Mouse (Mus musculus) intestine, embryonic 16.5 days (tissue): ENCODE measurements at regions not wholly inside any gene's neighbourhood (a gene's known extent, or its start where the extent isn't known, plus 50 kb on each side); places are given as distances from the start of the nearest gene placed in this dataset.

Experiments
- ATAC-seq: fragments of 200-750 bp; cut with Nextera tagmentation; 2 replicates; pipeline ENCODE4 v1.8.0; 2017; ENCODE audit warnings: moderate TSS enrichment, moderate library complexity
- H3K27ac ChIP-seq: fragments of 300-500 bp; sonication (generic); 2 replicates; pipeline ENCODE4 v1.5.1; 2014; ENCODE audit warnings: mild to moderate bottlenecking, low read length
- H3K27me3 ChIP-seq: fragments of 300-500 bp; sonication (generic); replicated peaks from 2 replicates; pipeline ENCODE4 v1.6.1; 2014; ENCODE audit warnings: low read length, control low read depth, mixed read lengths; ENCODE audit not compliant: control insufficient read depth, insufficient read depth
- H3K36me3 ChIP-seq: fragments of 300-500 bp; sonication (generic); 2 replicates; pipeline ENCODE4 v1.6.1; 2014; ENCODE audit warnings: low read length, control low read depth; ENCODE audit not compliant: control insufficient read depth, insufficient read depth
- H3K4me1 ChIP-seq: fragments of 300-500 bp; sonication (generic); 2 replicates; pipeline ENCODE4 v1.6.1; 2014; ENCODE audit warnings: low read length, control low read depth, mixed read lengths; ENCODE audit not compliant: control insufficient read depth, insufficient read depth
- H3K4me2 ChIP-seq: fragments of 300-500 bp; sonication (generic); 2 replicates; pipeline ENCODE4 v1.6.1; 2014; ENCODE audit warnings: low read depth, low read length, control low read depth
- H3K4me3 ChIP-seq: fragments of 300-500 bp; sonication (generic); 2 replicates; pipeline ENCODE4 v1.5.1; 2014; ENCODE audit warnings: mild to moderate bottlenecking, low read length
- H3K9ac ChIP-seq: fragments of 300-500 bp; sonication (generic); 2 replicates; pipeline ENCODE4 v1.6.1; 2014; ENCODE audit warnings: low read depth, low read length
- H3K9me3 ChIP-seq: fragments of 300-500 bp; sonication (generic); 2 replicates; pipeline ENCODE4 v1.6.1; 2016; ENCODE audit warnings: low read length, control low read depth; ENCODE audit not compliant: control insufficient read depth
- WGBS: fragments of 180-500 bp; shearing (Covaris S2); extraction: QIAGEN DNeasy Blood & Tissue Kit; methylation state at CpG from one replicate; pipeline ENCODE4 v1.1.7; 2014; 5-methylcytosine and 5-hydroxymethylcytosine counted together

DNA sequence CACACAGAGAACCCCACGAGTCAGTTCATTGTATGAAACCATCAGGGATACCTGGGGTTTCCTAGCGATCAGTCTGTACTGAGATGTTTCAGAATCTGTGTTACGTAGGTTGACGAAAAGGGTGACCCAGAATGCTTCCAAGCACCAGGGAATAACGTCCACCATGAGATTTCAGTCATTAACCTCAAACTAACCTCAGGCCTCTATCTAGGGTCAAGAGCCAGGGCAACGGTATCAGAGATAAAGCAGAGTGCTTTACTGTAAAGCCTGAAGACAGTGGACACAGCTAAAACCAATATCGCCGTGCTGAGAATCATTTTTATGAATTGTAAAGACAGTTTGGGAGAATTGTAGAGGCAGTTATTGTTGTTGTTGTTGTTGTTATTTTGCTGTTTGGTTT, 52.9 kb upstream of the Errfi1 start:
- no peaks in the 10 kb centered on the region for H3K36me3 ChIP-seq
- H3K9me3 ChIP-seq, result no peaks in the 10 kb centered on the region
- H3K4me1 ChIP-seq, result peaks cover 28% of the 10 kb centered on the region
- WGBS, result 73% methylated on average over 8 of the region's 8 CpGs
- H3K27ac ChIP-seq, result no peak overlapping the region
- no peak overlapping the region for H3K9ac ChIP-seq
- no peaks in the 10 kb centered on the region for H3K27me3 ChIP-seq
- ATAC-seq, result no peak
- H3K4me3 ChIP-seq, result no peak overlapping the region
- H3K4me2 ChIP-seq, result no peak overlapping the region

DNA sequence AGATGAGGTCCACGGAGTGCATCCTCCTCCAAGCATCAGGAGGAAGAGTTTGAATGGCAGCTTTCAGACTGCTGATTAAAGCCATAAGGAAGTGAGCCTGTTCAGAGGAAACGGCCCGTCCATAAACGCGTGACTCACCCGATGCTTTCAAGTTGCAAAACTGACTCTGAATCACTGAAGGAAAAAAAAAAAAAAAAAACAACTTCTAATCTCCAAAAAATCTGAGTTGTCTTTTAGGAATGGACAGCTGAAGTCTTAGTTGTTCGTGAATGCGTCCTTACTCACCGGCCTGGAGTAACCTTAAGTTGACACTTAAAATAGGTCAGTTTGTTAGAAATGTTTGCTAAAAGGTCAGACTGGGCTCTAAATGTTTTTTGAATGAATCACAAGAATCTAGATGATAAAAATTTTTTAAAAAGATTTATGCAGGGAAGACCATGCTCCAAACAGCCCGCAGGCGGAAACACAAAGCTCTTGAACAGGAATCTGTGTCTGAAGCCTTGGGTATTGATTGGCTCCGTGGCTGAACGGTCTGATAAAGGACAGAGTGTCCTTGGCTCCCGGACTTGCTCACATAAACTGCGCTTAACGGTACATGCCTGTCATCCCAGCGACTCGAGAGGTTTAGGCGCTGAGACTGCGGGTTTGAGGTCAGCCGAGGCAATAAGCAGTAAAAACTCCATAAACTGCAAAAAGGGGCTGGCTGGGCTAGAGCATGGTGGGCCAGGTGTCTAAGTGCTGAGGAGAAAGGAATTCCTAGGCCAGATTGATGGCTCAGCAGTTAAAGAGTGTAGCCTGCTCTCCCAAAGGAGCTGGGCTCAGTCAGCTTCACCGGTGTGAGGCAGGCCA, 53.9 kb upstream of the Errfi1 start:
- H3K4me2 ChIP-seq, result 0 out of 2 replicates have a peak overlapping the region, but pooled peaks have one; percentile 13
- peak; percentile 77 for ATAC-seq
- H3K27ac ChIP-seq, result peak overlapping the region; percentile 89
- H3K9me3 ChIP-seq, result no peaks in the 10 kb centered on the region
- H3K27me3 ChIP-seq, result no peaks in the 10 kb centered on the region
- peaks cover 32% of the 10 kb centered on the region for H3K4me1 ChIP-seq
- no peak overlapping the region for H3K4me3 ChIP-seq
- H3K36me3 ChIP-seq, result no peaks in the 10 kb centered on the region
- peak overlapping the region; percentile 2; the same call in 1 of the 2 replicates for H3K9ac ChIP-seq
- 20% methylated on average over 22 of the region's 22 CpGs for WGBS

DNA sequence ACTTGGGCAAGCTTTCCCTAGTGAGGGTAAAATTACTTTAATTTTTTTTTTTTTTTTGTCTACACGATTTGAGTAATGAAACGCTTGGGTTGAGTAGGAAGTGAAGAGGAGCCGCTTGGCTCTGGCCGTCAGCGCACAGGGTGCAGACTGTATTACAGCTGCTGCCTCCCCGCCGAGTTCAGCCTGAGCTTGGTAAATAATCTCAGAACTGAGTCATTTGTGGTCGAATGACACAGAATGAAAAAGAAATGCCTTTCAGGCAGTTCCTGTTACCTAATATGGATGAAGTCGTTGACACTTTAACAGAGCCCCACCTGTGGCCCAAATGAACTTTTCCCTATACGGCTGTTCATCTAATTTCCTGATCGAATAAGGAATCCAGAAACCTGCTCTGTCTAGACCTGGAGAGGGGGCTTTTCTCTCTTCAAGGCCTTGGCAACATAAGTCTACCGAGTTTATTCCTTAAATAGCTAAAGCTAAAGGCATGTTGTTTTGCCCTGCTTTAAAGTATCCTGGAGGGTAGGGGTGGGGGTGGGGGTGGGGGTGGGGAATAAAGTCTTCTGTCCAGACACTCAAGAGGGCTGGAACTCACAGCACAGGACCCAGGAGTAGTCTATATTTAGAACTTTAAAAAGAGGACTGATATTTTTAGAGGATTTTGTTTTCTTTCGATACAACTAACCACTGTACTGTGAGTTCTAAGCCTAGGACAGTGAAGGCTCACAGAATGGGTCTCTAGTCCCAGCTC, 54.8 kb upstream of the Errfi1 start:
- no peak overlapping the region for H3K4me3 ChIP-seq
- H3K9me3 ChIP-seq, result no peaks in the 10 kb centered on the region
- peak overlapping the region; percentile 89 for H3K27ac ChIP-seq
- H3K36me3 ChIP-seq, result no peaks in the 10 kb centered on the region
- H3K4me1 ChIP-seq, result peaks cover 29% of the 10 kb centered on the region
- no peaks in the 10 kb centered on the region for H3K27me3 ChIP-seq
- whole genome bisulfite sequencing, result 15% methylated on average over 13 of the region's 13 CpGs
- no peak overlapping the region for H3K9ac ChIP-seq
- H3K4me2 ChIP-seq, result peak overlapping the region; percentile 14
- ATAC-seq, result peak; percentile 77

DNA sequence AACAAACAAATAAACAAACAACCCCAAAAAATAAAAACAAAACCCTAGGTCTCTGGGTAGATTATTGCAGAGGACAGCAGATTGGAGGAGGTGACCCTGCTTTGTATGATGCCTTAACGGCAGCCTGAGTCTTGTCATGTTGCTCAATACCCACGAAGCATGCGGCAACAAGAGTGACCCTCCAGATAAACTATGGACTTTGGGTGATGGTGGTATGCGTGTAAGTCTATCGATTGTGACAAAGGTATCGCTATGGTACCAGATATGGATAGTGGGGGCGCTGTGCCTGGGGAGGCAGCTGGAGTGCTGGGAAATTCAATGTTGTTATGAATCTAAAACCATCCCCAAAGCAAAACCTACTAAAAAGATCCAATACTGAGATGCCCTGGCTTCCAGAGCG, 55.4 kb upstream of the Errfi1 start:
- H3K27me3 ChIP-seq, result no peaks in the 10 kb centered on the region
- H3K9ac ChIP-seq, result no peak overlapping the region
- no peak overlapping the region; the same call in 1 of the 2 replicates for H3K4me2 ChIP-seq
- no peak overlapping the region for H3K4me3 ChIP-seq
- peak overlapping the region; percentile 89 for H3K27ac ChIP-seq
- ATAC-seq, result peak; percentile 19; the same call in 1 of the 2 replicates
- WGBS, result 69% methylated on average over 8 of the region's 8 CpGs
- H3K36me3 ChIP-seq, result no peaks in the 10 kb centered on the region
- H3K9me3 ChIP-seq, result no peaks in the 10 kb centered on the region
- peaks cover 29% of the 10 kb centered on the region for H3K4me1 ChIP-seq

DNA sequence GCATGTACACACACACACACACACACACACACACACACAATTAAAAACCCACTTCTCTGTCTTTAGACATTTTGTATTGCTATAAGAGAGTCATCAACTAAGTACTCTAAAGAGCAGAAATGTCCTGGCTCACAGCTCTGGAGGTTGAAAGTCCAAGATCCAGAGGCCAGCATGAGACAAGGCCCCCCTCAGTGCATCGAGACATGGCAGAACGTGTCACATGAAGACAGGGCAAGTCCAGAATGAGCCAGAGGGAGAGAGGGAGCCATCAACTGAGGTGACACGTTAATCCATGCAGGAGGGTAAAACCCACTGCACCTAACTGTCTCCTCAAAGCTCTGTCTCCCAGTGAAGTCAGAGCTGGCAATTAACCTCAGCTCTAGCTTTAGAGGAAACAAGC, 56.7 kb upstream of the Errfi1 start:
- 73% methylated on average over 3 of the region's 3 CpGs for WGBS
- no peak overlapping the region for H3K27ac ChIP-seq
- ATAC-seq, result no peak; the same call in 1 of the 2 replicates

DNA sequence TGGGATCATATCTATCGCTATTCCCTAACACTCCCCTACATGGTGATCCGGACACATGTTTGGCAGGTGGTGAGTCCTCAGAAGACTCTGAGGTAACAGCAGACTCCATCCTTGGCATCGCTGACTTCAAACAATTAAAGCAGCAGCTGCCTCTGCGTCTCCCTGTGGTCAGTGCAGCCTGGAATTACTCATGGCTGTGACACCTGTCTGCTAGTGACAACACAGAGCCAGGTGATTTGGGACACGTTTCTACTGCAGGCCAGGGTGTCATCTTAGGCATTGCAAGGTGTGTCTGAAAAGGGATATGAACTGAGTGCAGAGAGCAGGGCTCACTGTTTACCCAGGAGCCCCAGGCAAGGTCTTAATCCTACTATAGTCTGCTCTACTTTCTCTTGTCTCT, 58.8 kb upstream of the Errfi1 start:
- ATAC-seq, result no peak
- no peaks in the 10 kb centered on the region for H3K36me3 ChIP-seq
- WGBS, result 57% methylated on average over 5 of the region's 5 CpGs
- H3K4me2 ChIP-seq, result no peak overlapping the region
- peaks cover 22% of the 10 kb centered on the region for H3K4me1 ChIP-seq
- no peaks in the 10 kb centered on the region for H3K9me3 ChIP-seq
- no peak overlapping the region for H3K27ac ChIP-seq
- H3K27me3 ChIP-seq, result no peaks in the 10 kb centered on the region
- no peak overlapping the region for H3K4me3 ChIP-seq
- no peak overlapping the region for H3K9ac ChIP-seq

More for the DNA sequence above, 56.7 kb upstream of the Errfi1 start:
- Histone ChIP-seq H3K9ac (no peak overlapping the region), H3K4me2 (no peak overlapping the region), H3K36me3 (no peaks in the 10 kb centered on the region), H3K4me3 (no peak overlapping the region), H3K9me3 (no peaks in the 10 kb centered on the region), H3K27me3 (no peaks in the 10 kb centered on the region), H3K4me1 (peaks cover 29% of the 10 kb centered on the region)

DNA sequence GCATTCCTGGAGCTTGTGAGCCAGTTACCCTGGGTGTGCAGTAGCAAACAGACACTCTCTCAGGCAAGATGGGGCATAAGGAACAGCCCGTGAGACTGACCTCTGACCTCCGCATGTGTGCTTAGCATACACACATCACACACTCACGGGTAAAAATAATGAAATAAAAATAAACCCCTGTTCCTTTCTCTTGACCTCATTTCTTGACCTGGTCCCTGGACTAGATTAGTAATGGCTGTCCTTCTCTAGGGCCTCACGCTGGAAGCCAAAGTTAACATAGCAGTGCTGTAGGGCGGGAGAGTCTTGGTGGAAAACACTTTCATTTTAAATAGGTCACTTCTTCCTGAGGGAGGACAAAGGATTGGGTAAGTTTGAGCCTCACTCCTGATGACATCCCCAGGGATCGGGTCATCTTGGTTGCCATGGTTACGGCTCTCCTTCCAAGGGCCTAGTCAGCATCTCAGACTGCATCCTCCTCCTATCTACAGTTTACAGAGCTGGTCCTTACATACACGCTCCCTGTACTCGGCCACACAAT, 59.4 kb upstream of the Errfi1 start:
- H3K4me1 ChIP-seq, result peaks cover 18% of the 10 kb centered on the region
- H3K9ac ChIP-seq, result no peak overlapping the region
- no peak for ATAC-seq
- no peaks in the 10 kb centered on the region for H3K36me3 ChIP-seq
- no peaks in the 10 kb centered on the region for H3K27me3 ChIP-seq
- H3K9me3 ChIP-seq, result no peaks in the 10 kb centered on the region
- 57% methylated on average over 9 of the region's 9 CpGs for WGBS
- H3K27ac ChIP-seq, result no peak overlapping the region
- H3K4me3 ChIP-seq, result no peak overlapping the region
- no peak overlapping the region for H3K4me2 ChIP-seq

DNA sequence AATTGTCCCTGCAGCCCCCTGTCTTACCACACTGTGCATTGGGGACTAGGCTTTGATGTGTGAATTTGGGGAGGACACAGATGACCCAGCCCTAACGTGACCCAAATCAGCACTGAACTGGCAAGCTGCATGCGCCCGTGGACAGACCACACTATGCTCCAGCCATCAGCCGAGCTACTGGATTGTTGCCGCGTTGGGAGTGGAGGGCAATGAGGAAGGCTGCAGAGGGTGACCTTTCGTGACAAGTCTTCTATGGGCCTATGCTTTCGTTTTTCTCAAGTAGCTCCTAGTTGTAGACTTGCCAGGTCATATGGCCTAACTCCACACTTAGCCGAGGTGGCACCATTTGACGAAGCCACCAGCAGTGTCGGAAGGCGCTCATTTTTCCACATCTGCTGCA, 60.6 kb upstream of the Errfi1 start:
- ATAC-seq, result no peak
- H3K4me1 ChIP-seq, result peaks cover 9% of the 10 kb centered on the region; the same call in 1 of the 2 replicates
- no peaks in the 10 kb centered on the region for H3K36me3 ChIP-seq
- no peaks in the 10 kb centered on the region for H3K9me3 ChIP-seq
- 87% methylated on average over 12 of the region's 12 CpGs for WGBS
- no peak overlapping the region for H3K4me3 ChIP-seq
- H3K9ac ChIP-seq, result no peak overlapping the region
- H3K4me2 ChIP-seq, result no peak overlapping the region
- H3K27ac ChIP-seq, result no peak overlapping the region
- H3K27me3 ChIP-seq, result no peaks in the 10 kb centered on the region

DNA sequence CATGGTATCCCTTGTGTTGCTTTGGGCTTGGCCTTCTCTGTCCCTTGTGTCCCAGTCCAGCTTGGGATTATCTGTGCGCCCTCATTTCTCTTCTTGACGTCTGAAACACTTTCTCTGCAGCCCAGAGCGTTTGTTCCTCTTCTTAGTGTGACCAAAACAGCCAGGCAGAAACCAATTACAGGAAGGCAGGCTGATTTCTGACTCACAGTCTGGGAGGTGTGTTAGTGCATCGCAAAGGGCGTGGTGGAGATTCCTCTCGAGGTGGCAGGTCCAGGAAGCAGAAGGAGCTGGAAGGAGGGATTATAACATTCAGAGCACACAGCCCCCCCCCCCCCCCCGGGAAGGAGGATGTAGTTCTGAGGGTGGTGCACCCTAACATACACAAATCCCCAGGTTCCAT, 64.6 kb upstream of the Errfi1 start:
- Histone ChIP-seq H3K4me1 (peaks cover 15% of the 10 kb centered on the region), H3K4me2 (no peak overlapping the region), H3K27ac (no peak overlapping the region), H3K9ac (no peak overlapping the region), H3K4me3 (no peak overlapping the region), H3K9me3 (no peaks in the 10 kb centered on the region), H3K36me3 (no peaks in the 10 kb centered on the region), H3K27me3 (no peaks in the 10 kb centered on the region)
- WGBS, result 43% methylated on average over 7 of the region's 7 CpGs
- ATAC-seq, result peak; percentile 34; the same call in 1 of the 2 replicates
